ENCODE assay signal across 9 mouse cellular contexts in the genomic region with DNA sequence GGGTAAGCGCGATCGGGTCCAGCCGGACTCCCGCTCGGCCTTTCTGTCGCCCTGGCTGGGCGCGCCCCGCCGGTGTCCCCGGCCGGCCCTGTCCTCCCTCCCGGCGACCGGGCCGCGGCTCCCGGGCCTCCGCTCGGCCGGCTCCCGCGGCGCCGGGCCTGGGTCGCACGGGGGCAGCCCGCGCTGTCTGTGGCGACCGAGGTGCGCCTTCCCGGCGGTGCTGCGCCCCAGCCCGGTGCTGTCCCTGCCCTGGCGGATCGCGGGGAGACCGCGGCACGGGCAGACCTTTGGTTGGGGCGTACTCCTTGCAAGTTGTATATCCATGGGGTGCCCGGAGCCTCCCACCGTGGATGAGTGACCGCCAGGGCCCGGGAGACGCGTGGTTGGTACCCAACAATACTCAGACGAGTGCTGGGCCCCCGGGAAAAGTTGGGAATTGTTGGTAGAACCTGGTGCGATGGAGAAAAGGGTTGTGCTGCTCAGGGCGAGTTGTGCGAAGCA. TPM values are rescaled to one million over a fixed set of nuclear protein-coding genes. Genes with fewer than 3 reads are reported as not detected.
DNase-seq lines count a peak whose midpoint lies in the region; ATAC-seq and TF ChIP-seq lines count a peak whose summit lies in the region.
"Had no signal": no experiment of that assay in that cellular context is flagged by ENCODE, and none has a peak within 500 bp of the region (broad histone marks: within the 10 kb centered on the region; RNA-seq: fewer than 3 reads in every experiment).

No protein-coding gene starts in this region.

- peaks cover 14% of the 10 kb centered on the region for H3K4me1 ChIP-seq in hindbrain, embryonic 12.5 days
- peaks cover 27% of the 10 kb centered on the region for H3K4me1 ChIP-seq in liver, adult 2 months (ENCODE audit: control insufficient read depth, insufficient read depth, low read length)
- peaks cover 9% of the 10 kb centered on the region for H3K4me1 ChIP-seq in neural tube, embryonic 14.5 days (ENCODE audit: control insufficient read depth, insufficient read depth, low read length)

- no peaks in the 10 kb centered on the region for H3K9me3 ChIP-seq in hindbrain, embryonic 12.5 days (replicated peaks)
- no peaks in the 10 kb centered on the region for H3K9me3 ChIP-seq in neural tube, embryonic 14.5 days (ENCODE audit: control insufficient read depth, low read length)

- no peak for TF ChIP-seq CTCF in liver, adult 2 months (IDR thresholded peaks at IDR 0.05; ENCODE audit: low read depth, low read length)

- peaks cover 38% of the 10 kb centered on the region for H3K79me2 ChIP-seq in liver, adult 2 months (ENCODE audit: control insufficient read depth, insufficient read depth, low read length)

- peak; percentile 68 for ATAC-seq in hindbrain, embryonic 12.5 days (ENCODE audit: low FRiP score)
- peak; percentile 70 for ATAC-seq in neural tube, embryonic 14.5 days (ENCODE audit: low read depth)

- TF ChIP-seq POLR2A in liver, adult 2 months (IDR thresholded peaks at IDR 0.05; ENCODE audit: extremely low read depth, insufficient read depth, low read length), result no peak

- DNase-seq in cerebellum, adult 11 months, result peak; percentile 33
- no peak for DNase-seq in cerebellum, adult 8-10 months
- DNase-seq in 3134 (ENCODE audit: extremely low read depth, insufficient read length, low spot score), result peak; percentile 66
- peak; percentile 59 to 65 for DNase-seq in cerebellum, postnatal 10 days
- DNase-seq in liver, adult 2 months (ENCODE audit: extremely low read depth, low read depth, low spot score), result no peak
- no peak for DNase-seq in layer of hippocampus, postnatal 25 days (ENCODE audit: extremely low spot score in 1 of 2, low spot score in 1 of 2)

- peaks cover 36% of the 10 kb centered on the region for H3K36me3 ChIP-seq in hindbrain, embryonic 12.5 days
- H3K36me3 ChIP-seq in liver, adult 2 months (ENCODE audit: control insufficient read depth, insufficient read depth, low read length), result peaks cover 23% of the 10 kb centered on the region
- H3K36me3 ChIP-seq in neural tube, embryonic 14.5 days (ENCODE audit: control insufficient read depth, insufficient read depth, low read length), result peaks cover 31% of the 10 kb centered on the region

- no peaks in the 10 kb centered on the region for H3K27me3 ChIP-seq in hindbrain, embryonic 12.5 days
- H3K27me3 ChIP-seq in liver, adult 2 months (ENCODE audit: control insufficient read depth, insufficient read depth, low read length), result no peaks in the 10 kb centered on the region
- H3K27me3 ChIP-seq in neural tube, embryonic 14.5 days (ENCODE audit: control insufficient read depth, insufficient read depth, low read length), result no peaks in the 10 kb centered on the region

- peak overlapping the region; percentile 87 for H3K4me3 ChIP-seq in hindbrain, embryonic 12.5 days
- peak overlapping the region; percentile 96 for H3K4me3 ChIP-seq in liver, adult 2 months (ENCODE audit: insufficient read depth, low read depth, low read length)
- peak overlapping the region; percentile 87 for H3K4me3 ChIP-seq in neural tube, embryonic 14.5 days (ENCODE audit: low read depth, low read length)

- H3K9ac ChIP-seq in hindbrain, embryonic 12.5 days, result peak overlapping the region; percentile 90
- H3K9ac ChIP-seq in liver, adult 2 months (ENCODE audit: low read depth, low read length), result peak overlapping the region; percentile 100
- peak overlapping the region; percentile 89 for H3K9ac ChIP-seq in neural tube, embryonic 14.5 days (replicated peaks; ENCODE audit: low read depth, low read length)

- peak overlapping the region; percentile 72 for H3K27ac ChIP-seq in hindbrain, embryonic 12.5 days
- peak overlapping the region; percentile 88 for H3K27ac ChIP-seq in liver, adult 2 months (replicated peaks; ENCODE audit: insufficient read depth, low read depth, low read length)
- H3K27ac ChIP-seq in neural tube, embryonic 14.5 days (ENCODE audit: low read depth, low read length), result peak overlapping the region; percentile 70

- under 1% methylated on average over 41 of the region's 55 CpGs for WGBS in hindbrain, embryonic 12.5 days
- under 1% methylated on average over 47 of the region's 55 CpGs for WGBS in liver, adult 2 months
- WGBS in neural tube, embryonic 14.5 days, result under 1% methylated on average over 43 of the region's 55 CpGs

- peak overlapping the region; percentile 65 for H3K4me2 ChIP-seq in hindbrain, embryonic 12.5 days (replicated peaks)
- peak overlapping the region; percentile 80 for H3K4me2 ChIP-seq in neural tube, embryonic 14.5 days (ENCODE audit: low read depth, low read length)

RNA-seq across cellular contexts. Expression of a gene that starts 0.4 kb away (rescaled TPM):
- polyA plus RNA-seq in hindbrain, embryonic 12.5 days (2016; fragmentation: Nextera tagmentation; extraction: Ambion mirVana), result 5.2 and 5.3 TPM in 2 replicates
- total RNA-seq in liver, adult 2 months (2014; rRNA removed), result 4.1 and 5.8 TPM in 2 replicates
- polyA plus RNA-seq in liver, adult 2 months (2012; rRNA removed), result 5.3 and 5.9 TPM in 2 replicates
- 4.8 TPM in 2 replicates for polyA plus RNA-seq in neural tube, embryonic 14.5 days (2014; fragmentation: Nextera tagmentation; extraction: Ambion mirVana)
- 10 to 100 TPM in 1 of 2 experiments, 1 to 10 TPM in 1; 9.9 to 10.1 TPM for total RNA-seq in layer of hippocampus, postnatal 25 days (2021)

RNA-seq across cellular contexts. Expression of a gene that starts 11.8 kb away (rescaled TPM):
- 0.61 and 0.70 TPM in 2 replicates for polyA plus RNA-seq in hindbrain, embryonic 12.5 days (2016; fragmentation: Nextera tagmentation; extraction: Ambion mirVana)
- 4.8 and 8.8 TPM in 2 replicates for total RNA-seq in liver, adult 2 months (2014; rRNA removed)
- 18.4 and 26.2 TPM in 2 replicates for polyA plus RNA-seq in liver, adult 2 months (2012; rRNA removed)
- polyA plus RNA-seq in neural tube, embryonic 14.5 days (2014; fragmentation: Nextera tagmentation; extraction: Ambion mirVana), result 0.13 and 0.33 TPM in 2 replicates
- total RNA-seq in layer of hippocampus, postnatal 25 days (2021), result 1 to 10 TPM in 1 of 2 experiments, under 1 TPM in 1; 0.74 to 1.4 TPM
- total RNA-seq: hematopoietic stem cell, adult 5-6 weeks had no signal

RNA-seq across cellular contexts. Expression of a gene that starts 15.4 kb away (rescaled TPM):
- polyA plus RNA-seq in hindbrain, embryonic 12.5 days (2016; fragmentation: Nextera tagmentation; extraction: Ambion mirVana), result not detected in 2 replicates
- total RNA-seq in liver, adult 2 months (2014; rRNA removed), result not detected in 2 replicates
- not detected in 2 replicates for polyA plus RNA-seq in liver, adult 2 months (2012; rRNA removed)
- polyA plus RNA-seq in neural tube, embryonic 14.5 days (2014; fragmentation: Nextera tagmentation; extraction: Ambion mirVana), result 0.32 TPM in 1 of 2 replicates, not detected in the other
- total RNA-seq in layer of hippocampus, postnatal 25 days (2021), result 1 to 10 TPM; 4.2 to 5.0 TPM
- total RNA-seq: hematopoietic stem cell, adult 5-6 weeks had no signal

RNA-seq across cellular contexts. Expression of a gene that starts 19.8 kb away (rescaled TPM):
- 0.05 TPM in 1 of 2 replicates, not detected in the other for polyA plus RNA-seq in hindbrain, embryonic 12.5 days (2016; fragmentation: Nextera tagmentation; extraction: Ambion mirVana)
- total RNA-seq in liver, adult 2 months (2014; rRNA removed), result 0.18 and 0.27 TPM in 2 replicates
- polyA plus RNA-seq in liver, adult 2 months (2012; rRNA removed), result 0.20 TPM in 2 replicates
- polyA plus RNA-seq in neural tube, embryonic 14.5 days (2014; fragmentation: Nextera tagmentation; extraction: Ambion mirVana), result not detected in 2 replicates
- total RNA-seq in layer of hippocampus, postnatal 25 days (2021), result under 1 TPM; 0.12 to 0.14 TPM
- total RNA-seq: hematopoietic stem cell, adult 5-6 weeks had no signal

RNA-seq across cellular contexts. Expression of a gene that starts 19.9 kb away (rescaled TPM):
- polyA plus RNA-seq in hindbrain, embryonic 12.5 days (2016; fragmentation: Nextera tagmentation; extraction: Ambion mirVana), result not detected in 2 replicates
- total RNA-seq in liver, adult 2 months (2014; rRNA removed), result not detected in 2 replicates
- polyA plus RNA-seq in liver, adult 2 months (2012; rRNA removed), result not detected in 2 replicates
- 0.25 TPM in 1 of 2 replicates, not detected in the other for polyA plus RNA-seq in neural tube, embryonic 14.5 days (2014; fragmentation: Nextera tagmentation; extraction: Ambion mirVana)
- under 1 TPM in 1 of 2 experiments, not detected in 1; 0.42 TPM for total RNA-seq in layer of hippocampus, postnatal 25 days (2021)
- total RNA-seq: hematopoietic stem cell, adult 5-6 weeks had no signal

Comparison
In these comparisons a context has a peak if more than half of its experiments do, and no peak if none do; other contexts are left out.
1. DNase-seq: peak in cerebellum, adult 11 months (single experiment), 3134 (single experiment) and cerebellum, postnatal 10 days (2 of 2); none in cerebellum, adult 8-10 months (single experiment), liver, adult 2 months (single experiment) and layer of hippocampus, postnatal 25 days (0 of 2).
2. RNA of a gene that starts 11.8 kb away (polyA plus RNA-seq): 18.4 to 26.2 TPM in liver, adult 2 months; 0.61 to 0.70 TPM in hindbrain, embryonic 12.5 days and 0.13 to 0.33 TPM in neural tube, embryonic 14.5 days; every median in the first group is over 10 times any median in the second.
3. Peak in every context shown above with its lines, with median percentiles within 50 percentile points of each other: H3K27ac ChIP-seq, H3K4me3 ChIP-seq and H3K9ac ChIP-seq.